Mouse (Mus musculus): ENCODE data around the gene Fmod.

The Fmod gene

DNA sequence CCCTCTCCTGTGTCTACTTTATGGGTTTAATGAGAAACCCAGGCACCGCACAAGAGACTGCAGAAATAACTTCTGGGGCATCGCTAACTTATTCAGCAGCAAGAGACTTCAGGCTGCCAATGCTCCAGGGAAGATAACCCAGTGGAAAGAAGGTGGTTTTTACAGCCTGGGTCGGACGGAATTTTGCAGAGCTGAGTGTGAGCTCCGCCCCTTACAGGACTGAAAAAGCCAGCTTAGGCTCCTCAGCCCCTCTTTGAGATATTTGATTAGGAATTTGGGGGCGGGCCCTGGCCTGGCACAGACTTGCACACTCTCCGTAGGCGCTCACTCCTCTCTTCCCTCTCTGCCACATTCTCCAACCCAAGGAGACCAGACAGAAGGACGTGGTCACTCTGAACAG, at the start of gene Fmod:
Gene Fmod (plus strand): TSS at position 83 of the 400 bp plus-strand sequence.
- no peak for DNase-seq (ENCODE audit: low read depth, low spot score)

- DNase-seq (ENCODE audit: low read depth, low spot score) = no peak
Observed at GRCm38 (mm10) chr1:133988845-133989244, 48.2 kb upstream of the Fmod start.

GRCm38 (mm10) chr1:133991277-133991676, 45.8 kb upstream of the Fmod start:
- DNase-seq (ENCODE audit: low read depth, low spot score) = no peak

GRCm38 (mm10) chr1:134005490-134005889, 31.6 kb upstream of the Fmod start:
- DNase-seq (ENCODE audit: low read depth, low spot score) = no peak

DNA sequence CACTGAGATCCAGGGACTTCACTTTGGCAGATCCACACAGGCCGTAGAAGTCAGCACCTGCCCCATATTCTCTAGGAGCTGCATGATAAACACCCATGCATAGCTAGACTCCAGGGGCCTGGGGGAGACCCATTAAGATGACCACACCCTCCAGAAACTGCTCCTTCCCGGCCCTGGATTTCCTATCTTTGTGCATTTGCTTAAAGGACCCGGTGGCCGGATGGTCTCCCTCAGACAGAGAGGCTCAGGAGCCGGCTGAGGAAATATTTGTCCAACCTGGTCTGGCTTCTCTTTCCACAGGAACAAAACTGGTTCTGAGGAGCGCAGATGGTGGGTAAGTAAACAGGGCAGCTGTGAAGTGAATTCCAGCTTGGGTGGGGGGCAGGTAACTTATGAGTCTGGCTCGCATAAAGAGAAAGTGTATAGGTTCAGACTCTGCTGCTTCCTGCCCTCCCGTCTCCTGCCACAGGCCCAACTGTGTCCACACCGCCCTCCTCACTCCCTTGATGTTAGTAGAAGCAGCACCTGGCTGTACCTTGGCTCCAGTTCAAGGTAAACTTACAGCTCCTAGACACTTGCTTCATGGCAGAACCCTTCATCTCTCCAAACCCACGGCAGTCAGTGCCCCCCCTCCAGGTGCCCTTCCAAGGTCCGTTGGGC, 30.8 kb upstream of the Fmod start:
- no peak for DNase-seq (ENCODE audit: low read depth, low spot score)

GRCm38 (mm10) chr1:134024293-134024971, 12.6 kb upstream of the Fmod start:
- no peak for DNase-seq (ENCODE audit: low read depth, low spot score)

- no peak for DNase-seq (ENCODE audit: low read depth, low spot score)
Observed at GRCm38 (mm10) chr1:134025975-134026374, 11.1 kb upstream of the Fmod start.

DNA sequence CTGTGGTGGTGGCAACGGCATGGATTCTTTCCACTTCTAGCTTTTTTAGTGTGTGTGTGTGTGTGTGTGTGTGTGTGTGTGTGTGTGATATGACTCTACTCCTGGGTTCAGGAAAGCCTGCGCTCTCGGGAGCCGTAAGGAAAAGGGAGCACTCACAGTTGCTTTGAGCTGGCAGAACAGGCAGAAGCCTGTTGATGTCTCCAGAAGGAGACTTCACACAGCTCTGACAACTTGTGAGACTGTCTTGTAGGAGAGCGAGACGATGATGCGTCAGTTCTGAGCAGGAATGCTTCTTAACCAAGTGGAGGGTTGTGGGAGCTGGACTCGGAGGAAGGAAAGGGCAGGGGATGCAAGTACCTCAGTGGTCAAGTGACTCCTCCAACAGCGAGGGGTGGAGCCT, 10.3 kb upstream of the Fmod start:
- no peak for DNase-seq (ENCODE audit: low read depth, low spot score)

GRCm38 (mm10) chr1:134028161-134028846, 8.8 kb upstream of the Fmod start:
- no peak for DNase-seq (ENCODE audit: low read depth, low spot score)

DNA sequence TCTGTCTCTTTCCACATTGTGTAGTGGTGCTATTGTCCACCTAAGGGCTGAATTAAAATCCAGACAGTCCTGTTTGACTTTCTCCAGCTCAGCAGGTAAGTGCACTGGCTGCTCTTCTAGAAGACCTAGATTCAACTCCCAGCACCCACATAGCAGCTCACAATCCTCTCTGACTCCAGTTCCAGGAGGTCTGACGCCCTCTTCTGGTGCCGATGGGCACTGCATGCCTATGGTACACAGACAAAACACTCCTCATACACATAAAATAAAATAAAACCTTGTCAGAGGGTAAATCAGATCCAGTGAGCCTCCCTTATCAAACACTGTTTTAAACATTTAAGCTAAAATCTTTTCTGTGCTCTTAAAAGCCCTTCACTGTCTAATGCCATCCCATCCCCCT, 562 bp upstream of the Fmod start:
- DNase-seq (ENCODE audit: low read depth, low spot score) = no peak

DNA sequence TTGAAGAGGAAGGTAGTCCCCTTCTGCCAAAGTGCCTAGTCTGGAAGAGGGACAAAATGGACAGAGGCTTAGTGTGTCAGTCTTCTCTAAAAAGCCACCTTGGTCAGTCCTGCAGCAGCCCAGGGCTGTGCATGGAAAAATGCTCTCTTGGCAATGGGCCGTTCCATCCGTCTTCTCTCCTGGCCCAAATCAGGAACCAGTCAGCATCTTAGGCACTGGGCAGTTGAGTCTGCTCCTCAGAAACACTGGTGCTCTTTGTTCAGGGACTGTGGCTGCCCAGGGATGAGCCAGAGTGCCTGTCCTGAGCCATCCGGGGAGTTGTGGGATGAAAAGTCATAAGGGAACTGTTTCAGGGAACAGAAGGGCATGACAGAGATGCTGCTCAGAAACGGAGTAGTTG, 1.3 kb downstream of the Fmod start:
- no peak for DNase-seq (ENCODE audit: low read depth, low spot score)

DNA sequence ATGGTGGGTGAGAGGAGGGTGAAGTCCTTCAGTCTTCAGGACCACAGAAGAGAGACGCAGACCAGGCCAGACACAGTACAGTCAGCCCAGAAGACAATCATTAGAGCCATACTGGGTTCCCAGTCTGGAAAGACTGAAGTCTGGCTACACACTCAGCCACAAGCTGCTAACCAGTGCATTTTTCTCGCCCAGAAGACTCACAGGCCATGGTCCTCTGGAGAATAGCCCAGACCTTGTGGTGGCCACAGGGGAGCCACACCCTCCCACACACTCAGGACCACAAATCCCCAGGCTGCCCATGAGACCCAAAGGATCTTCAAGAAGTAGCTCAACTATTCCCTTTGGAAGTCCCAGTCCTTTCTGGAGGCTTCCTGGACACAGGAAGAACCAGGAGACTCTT, 2.3 kb downstream of the Fmod start:
- DNase-seq (ENCODE audit: low read depth, low spot score) = no peak

- no peak for DNase-seq (ENCODE audit: low read depth, low spot score)
Observed at GRCm38 (mm10) chr1:134041900-134042299, 4.8 kb downstream of the Fmod start.

GRCm38 (mm10) chr1:134042341-134042740, 5.3 kb downstream of the Fmod start:
- no peak for DNase-seq (ENCODE audit: low read depth, low spot score)

- DNase-seq (ENCODE audit: low read depth, low spot score) = no peak
Observed at GRCm38 (mm10) chr1:134044805-134045204, 7.8 kb downstream of the Fmod start.

DNA sequence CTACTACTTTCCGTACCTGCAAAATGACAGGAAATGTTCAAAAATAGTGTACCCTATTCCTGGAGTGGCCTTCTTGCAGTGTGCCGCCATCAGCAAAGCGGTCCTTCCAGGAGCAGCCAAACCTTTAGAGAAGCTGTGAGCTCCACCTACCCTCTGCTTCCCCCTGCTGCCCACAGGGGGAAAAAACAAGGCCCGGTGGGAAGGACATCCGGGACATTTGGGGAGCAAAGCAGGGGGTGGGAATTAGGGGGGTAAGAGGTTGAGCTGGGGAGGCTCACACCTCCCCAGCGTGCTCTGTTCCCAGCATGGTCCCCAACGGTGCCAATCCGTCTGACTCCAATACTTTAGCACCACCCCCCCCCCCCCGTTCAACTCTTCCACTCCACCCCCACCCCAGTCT, 8.9 kb downstream of the Fmod start:
- DNase-seq (ENCODE audit: low read depth, low spot score) = no peak

DNA sequence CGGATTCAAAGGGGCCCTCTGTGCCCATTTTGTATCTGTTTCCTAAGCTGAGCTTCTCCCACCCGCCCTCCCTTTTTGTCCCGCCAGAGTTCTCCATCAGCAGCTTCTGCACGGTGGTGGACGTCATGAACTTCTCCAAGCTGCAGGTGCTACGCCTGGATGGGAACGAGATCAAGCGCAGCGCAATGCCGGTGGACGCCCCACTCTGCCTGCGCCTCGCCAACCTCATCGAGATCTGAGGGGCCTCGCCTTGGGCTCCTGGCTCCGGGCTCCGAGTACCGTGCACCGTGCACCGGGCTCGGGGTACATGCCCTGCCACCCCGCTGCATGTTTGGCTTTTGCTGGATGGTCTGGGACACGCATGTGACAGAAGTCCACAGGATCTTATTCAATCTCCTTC, 9.3 kb downstream of the Fmod start:
- no peak for DNase-seq (ENCODE audit: low read depth, low spot score)

DNA sequence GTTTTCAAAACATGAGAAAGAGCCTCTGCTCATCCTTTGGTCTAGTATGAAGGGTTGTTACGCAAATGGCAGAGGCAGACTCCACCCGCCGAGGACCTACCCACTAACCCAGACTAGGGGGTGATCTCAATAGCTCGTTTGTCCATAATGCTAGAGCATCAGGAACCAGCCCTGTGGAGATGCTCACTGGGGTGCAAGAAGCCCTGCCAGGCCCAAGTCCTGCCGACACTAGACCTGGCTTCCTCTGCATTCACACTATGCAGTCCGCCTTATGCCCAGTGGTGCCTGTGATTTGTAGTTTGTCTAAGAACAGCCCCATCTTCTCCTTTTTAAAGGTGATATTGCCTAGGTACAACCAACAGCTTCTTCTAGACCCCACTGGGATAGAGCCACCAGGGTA, 10.4 kb downstream of the Fmod start:
- no peak for DNase-seq (ENCODE audit: low read depth, low spot score)

- peak; percentile 64 for DNase-seq (ENCODE audit: low read depth, low spot score)
Observed at GRCm38 (mm10) chr1:134048759-134049158, 11.7 kb downstream of the Fmod start.

- DNase-seq (ENCODE audit: low read depth, low spot score) = no peak
Observed at GRCm38 (mm10) chr1:134049542-134049941, 12.5 kb downstream of the Fmod start.

GRCm38 (mm10) chr1:134053207-134053606, 16.2 kb downstream of the Fmod start:
- peak; percentile 74 for DNase-seq (ENCODE audit: low read depth, low spot score)

DNA sequence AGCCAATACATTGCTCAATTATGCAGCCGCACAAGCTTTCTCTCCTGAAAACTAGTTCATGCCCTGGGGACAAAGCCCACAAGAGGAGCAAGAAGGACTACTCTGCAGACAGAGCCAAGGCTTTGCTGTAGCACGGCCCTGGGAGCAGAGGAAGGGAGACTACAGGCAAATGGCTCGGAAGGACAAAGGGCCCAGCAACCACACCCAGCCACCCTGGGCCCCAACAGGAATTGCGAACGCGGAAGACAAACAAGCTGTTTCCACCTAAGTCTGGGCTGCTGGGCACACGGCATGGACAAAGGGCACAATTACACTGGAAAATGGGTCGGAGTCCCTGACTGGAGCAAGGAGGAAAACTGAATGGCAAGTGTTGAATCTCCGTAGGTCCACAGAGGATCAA, 18.0 kb downstream of the Fmod start:
- DNase-seq (ENCODE audit: low read depth, low spot score) = no peak

DNA sequence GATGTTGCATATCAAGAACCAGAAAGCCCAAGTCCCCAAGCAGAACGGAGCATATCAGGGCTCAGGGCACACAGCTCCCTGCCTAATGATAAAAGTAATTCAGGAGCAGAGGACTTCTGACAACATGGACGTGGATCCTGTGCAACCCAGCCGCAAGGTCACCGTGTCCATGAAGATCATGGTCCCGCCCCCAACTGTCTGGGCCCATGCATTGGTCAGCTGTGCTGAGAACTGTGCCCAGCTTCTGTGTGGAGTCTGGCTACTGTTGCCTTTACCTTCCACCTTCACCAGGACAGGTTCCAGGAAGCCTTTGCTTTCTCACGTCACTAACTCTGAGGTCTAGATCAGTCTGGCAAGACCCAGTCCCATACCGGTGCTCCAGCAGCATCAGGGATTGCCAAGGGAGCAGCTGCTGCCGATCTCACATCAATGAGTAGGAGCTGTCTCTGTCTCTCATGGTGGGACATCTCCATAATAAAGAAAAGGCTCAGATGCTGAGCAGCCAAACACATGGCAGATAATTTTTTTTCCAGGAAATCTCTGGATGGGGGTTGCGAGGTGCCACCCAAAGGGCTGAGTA, 18.7 kb downstream of the Fmod start:
- DNase-seq (ENCODE audit: low read depth, low spot score) = no peak

Measured in c-Kit-negative CD71-positive TER-119-positive erythroid progenitor cells, embryonic 14.5 days (primary cell).